Mouse (Mus musculus) limb, embryonic 12.5 days (tissue): Measurements from ENCODE around the gene Cd81. TPM values are rescaled to one million over a fixed set of nuclear protein-coding genes. Genes with fewer than 3 reads are reported as not detected.

ENCODE experiments used
- ATAC-seq: fragments of 200-750 bp; cut with Nextera tagmentation; 2 replicates; pipeline ENCODE4 v1.8.0; 2017; ENCODE audit warnings: low read depth, moderate TSS enrichment; ENCODE audit not compliant: insufficient number of reproducible peaks, insufficient read depth, low FRiP score, low TSS enrichment
- H3K27ac ChIP-seq: fragments of 300-500 bp; sonication (generic); 2 replicates; pipeline ENCODE4 v1.5.1; 2016; ENCODE audit warnings: mild to moderate bottlenecking, moderate library complexity
- H3K27me3 ChIP-seq: fragments of 300-500 bp; sonication (generic); 2 replicates; pipeline ENCODE4 v1.6.1; 2016; ENCODE audit warnings: mild to moderate bottlenecking, moderate library complexity
- H3K36me3 ChIP-seq: fragments of 300-500 bp; sonication (generic); 2 replicates; pipeline ENCODE4 v1.6.1; 2016; ENCODE audit warnings: mild to moderate bottlenecking, moderate library complexity
- H3K4me1 ChIP-seq: fragments of 300-500 bp; sonication (generic); replicated peaks from 2 replicates; pipeline ENCODE4 v1.6.1; 2016
- H3K4me2 ChIP-seq: fragments of 300-500 bp; sonication (generic); 2 replicates; pipeline ENCODE4 v1.6.1; 2016; ENCODE audit warnings: mild to moderate bottlenecking, moderate library complexity
- H3K4me3 ChIP-seq: fragments of 300-500 bp; sonication (generic); replicated peaks from 2 replicates; pipeline ENCODE4 v1.5.1; 2016; ENCODE audit warnings: mild to moderate bottlenecking
- H3K9ac ChIP-seq: fragments of 300-500 bp; sonication (generic); replicated peaks from 2 replicates; pipeline ENCODE4 v1.6.1; 2016; ENCODE audit warnings: mild to moderate bottlenecking, moderate library complexity
- H3K9me3 ChIP-seq: fragments of 300-500 bp; sonication (generic); 2 replicates; pipeline ENCODE4 v1.6.1; 2016; ENCODE audit warnings: mild to moderate bottlenecking, moderate library complexity
- WGBS: fragments of 180-500 bp; shearing (Covaris S2); methylation state at CpG from one replicate; pipeline ENCODE4 v1.1.7; 2016; 5-methylcytosine and 5-hydroxymethylcytosine counted together
- polyA plus RNA-seq: library from polyadenylated mRNA; unstranded; fragments of >200 nt; fragmentation: Nextera tagmentation; extraction: Ambion mirVana; gene quantifications from 2 replicates; pipeline ENCODE4 v1.2.1, GENCODE M21; 2016

The Cd81 gene
- polyA plus RNA-seq, 1 experiment from 2014 or later: 331 TPM

DNA sequence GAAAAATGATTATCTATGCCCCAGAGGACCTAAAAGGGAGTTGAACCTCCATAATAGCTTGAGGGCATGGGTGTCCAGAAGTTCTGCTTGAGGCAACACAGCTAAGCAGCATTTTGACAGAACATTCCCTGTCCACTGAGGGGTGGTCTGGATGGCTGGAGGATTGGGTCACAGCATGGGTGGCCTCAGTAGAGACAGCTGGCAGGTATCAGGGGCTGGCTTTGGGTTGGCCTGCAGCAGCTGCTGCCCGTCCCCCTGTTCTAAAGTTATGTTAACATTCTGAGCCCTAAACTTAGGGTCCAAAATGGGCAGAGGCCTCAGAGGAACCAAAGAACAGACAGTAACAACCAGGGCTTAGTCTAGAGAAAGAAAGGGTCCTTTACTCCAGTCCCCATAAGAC lies 41.3 kb upstream of the Cd81 start:
- ATAC-seq: no peak

DNA sequence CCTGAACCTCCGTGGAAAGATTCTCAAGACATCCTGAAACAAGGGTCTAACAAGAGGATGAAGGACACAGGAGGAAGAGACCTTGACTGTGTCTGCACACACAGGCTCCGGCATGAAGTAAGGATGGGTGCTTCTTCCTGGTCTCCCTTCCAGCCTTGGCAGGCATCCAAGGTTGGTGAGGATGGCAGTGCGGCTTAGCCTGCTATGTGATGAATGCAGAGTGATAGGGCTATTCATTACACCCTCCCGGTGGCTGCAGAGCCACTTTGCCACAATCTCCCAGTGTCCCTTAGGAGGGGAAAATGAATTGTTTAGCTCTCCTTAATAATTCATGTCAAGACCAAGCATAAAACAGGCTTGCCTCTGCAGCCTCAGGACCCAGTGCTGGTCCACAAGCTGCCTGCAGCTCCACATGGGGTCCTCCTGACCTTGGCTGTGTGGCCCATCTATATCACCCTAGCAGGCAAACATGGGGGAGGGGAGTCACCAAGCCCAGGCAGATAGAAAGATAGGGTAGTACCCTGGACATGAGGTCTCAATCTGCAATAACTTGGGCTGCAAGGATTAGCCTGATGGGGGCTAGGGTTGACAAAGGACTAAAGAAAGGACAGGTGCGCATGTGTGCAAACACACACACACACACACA lies 40.2 kb upstream of the Cd81 start:
- H3K27ac ChIP-seq: no peak overlapping the region
- H3K9ac ChIP-seq: no peak overlapping the region
- no peaks in the 10 kb centered on the region for H3K27me3 ChIP-seq
- 85% methylated on average over 5 of the region's 5 CpGs for WGBS
- no peak for ATAC-seq
- no peaks in the 10 kb centered on the region for H3K36me3 ChIP-seq
- H3K4me2 ChIP-seq: no peak overlapping the region
- no peak overlapping the region for H3K4me3 ChIP-seq
- no peaks in the 10 kb centered on the region for H3K9me3 ChIP-seq
- peaks cover 58% of the 10 kb centered on the region for H3K4me1 ChIP-seq

More for the DNA sequence above, 41.3 kb upstream of the Cd81 start:
- WGBS: 75% methylated on average over 1 of the region's 1 CpGs
- Histone ChIP-seq H3K4me3 (no peak overlapping the region), H3K9ac (no peak overlapping the region), H3K4me1 (peaks cover 58% of the 10 kb centered on the region), H3K4me2 (no peak overlapping the region), H3K9me3 (no peaks in the 10 kb centered on the region), H3K36me3 (no peaks in the 10 kb centered on the region), H3K27ac (peak overlapping the region; percentile 97; the same call in 1 of the 2 replicates), H3K27me3 (no peaks in the 10 kb centered on the region)

DNA sequence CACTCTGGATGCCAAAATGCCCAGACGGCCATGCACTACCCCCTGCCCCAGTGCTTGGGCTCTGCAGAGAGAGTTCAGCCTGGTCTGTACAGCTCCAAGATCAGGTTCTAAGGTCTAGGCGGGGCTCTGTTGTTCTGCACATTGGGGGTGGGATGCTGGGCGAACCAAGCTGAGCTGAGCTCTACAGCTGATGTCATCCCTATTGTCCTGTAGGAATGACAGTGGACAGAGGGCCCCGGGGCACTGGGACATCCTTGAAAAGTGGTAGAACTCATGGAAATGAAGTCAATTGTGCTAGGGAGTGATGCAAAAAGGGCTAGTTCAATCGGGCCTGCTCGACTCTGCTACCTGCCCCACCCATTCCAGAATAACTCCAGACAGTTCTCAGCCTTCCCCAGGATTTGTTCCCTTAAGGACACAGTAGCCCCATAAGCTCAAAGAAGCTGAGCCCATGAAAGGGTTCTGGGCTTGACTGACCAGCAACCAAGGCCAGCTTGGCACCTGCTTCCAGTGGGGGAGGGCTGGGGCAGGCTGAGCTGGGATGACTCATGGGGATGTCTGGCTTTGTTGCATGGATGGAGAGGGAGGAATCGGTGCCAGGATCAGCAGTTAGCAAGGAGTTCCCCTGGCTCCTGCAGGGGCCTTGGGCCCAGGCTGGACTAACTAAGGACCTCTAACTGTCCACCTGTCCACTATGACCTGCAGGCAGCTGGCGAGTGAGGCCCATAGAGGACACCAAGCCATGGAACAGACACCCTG lies 38.9 kb upstream of the Cd81 start:
- H3K9ac ChIP-seq: no peak overlapping the region
- ATAC-seq: no peak
- peaks cover 46% of the 10 kb centered on the region for H3K4me1 ChIP-seq
- no peaks in the 10 kb centered on the region for H3K27me3 ChIP-seq
- H3K4me3 ChIP-seq: no peak overlapping the region
- no peak overlapping the region for H3K4me2 ChIP-seq
- 76% methylated on average over 8 of the region's 8 CpGs for WGBS
- H3K27ac ChIP-seq: no peak overlapping the region; the same call in 1 of the 2 replicates
- no peaks in the 10 kb centered on the region for H3K36me3 ChIP-seq
- no peaks in the 10 kb centered on the region for H3K9me3 ChIP-seq

DNA sequence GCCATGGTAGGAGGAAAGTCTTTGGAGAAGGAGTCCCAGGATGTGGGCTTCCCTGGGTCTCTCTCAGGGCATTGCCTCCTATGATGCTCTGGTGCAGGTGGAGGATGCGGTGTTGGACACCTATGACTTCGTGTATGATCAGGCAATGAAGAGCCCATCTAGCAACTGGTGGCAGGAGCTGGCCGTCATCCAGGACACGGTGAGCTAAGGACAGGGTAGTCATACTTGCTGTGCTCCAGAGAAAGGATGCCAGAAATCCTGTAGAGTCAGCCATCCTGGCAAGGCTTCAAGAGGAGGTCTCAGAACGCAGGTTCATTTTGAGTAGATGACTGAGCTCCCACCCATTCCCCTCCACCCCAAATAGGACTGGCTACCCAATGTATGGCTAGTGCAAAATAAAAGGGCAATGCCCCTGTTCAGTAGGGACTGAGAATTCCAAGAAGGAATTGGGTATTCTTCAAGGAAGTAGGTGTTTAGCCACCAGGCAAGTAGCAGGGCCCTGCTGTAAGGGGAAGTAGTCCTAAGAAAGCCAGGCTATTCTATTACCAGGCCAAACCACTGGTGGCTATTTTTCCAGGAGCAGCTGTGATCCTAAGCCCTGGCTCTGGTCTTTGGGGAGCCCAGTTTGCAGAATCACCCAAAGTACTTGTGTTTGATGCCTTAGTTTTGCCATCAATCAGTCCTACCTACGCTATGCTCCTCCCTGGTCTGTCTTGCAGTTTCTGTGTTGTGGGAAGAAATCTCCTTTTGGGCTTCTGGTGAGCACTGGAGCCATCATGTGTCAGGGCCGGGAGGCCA lies 37.5 kb upstream of the Cd81 start:
- no peak overlapping the region for H3K27ac ChIP-seq
- H3K4me1 ChIP-seq: peaks cover 34% of the 10 kb centered on the region
- no peaks in the 10 kb centered on the region for H3K9me3 ChIP-seq
- H3K27me3 ChIP-seq: no peaks in the 10 kb centered on the region
- H3K9ac ChIP-seq: no peak overlapping the region
- no peaks in the 10 kb centered on the region for H3K36me3 ChIP-seq
- no peak for ATAC-seq
- no peak overlapping the region for H3K4me2 ChIP-seq
- 80% methylated on average over 7 of the region's 7 CpGs for WGBS
- no peak overlapping the region for H3K4me3 ChIP-seq

DNA sequence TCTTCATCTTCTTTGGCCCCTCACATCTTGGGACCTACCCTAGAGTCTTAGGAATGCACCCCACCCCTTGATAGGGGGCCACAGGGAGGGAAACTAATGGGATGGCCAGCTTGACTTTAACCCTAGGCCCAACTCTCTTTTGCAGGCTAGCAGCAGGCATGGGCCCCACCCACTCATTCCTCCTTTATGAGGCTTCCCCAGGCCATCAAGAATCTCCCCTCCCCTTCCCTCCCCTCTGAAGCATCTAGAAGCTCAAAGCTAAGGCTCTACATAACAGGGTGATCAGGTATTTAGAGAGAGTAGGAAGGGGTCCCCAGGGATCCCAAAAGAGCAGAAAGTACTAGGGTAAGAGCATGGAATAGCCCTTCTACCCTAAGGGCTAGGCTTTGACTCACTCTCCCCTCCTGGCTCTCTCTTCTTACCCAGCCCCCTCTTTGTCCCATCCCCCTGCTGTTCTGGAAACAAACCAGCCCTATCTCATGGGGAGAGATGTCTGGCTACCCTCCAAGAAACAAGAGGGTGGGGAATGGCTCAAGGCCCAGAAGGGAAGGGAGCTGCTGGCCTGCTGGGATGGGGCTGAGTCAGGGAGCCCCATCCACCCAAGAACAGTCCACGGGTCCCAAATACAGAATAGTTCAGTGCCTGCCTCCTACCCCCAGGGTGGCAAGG lies 36.6 kb upstream of the Cd81 start:
- no peak overlapping the region for H3K4me2 ChIP-seq
- H3K27ac ChIP-seq: no peak overlapping the region
- no peaks in the 10 kb centered on the region for H3K27me3 ChIP-seq
- H3K9ac ChIP-seq: no peak overlapping the region
- H3K9me3 ChIP-seq: no peaks in the 10 kb centered on the region
- no peak overlapping the region for H3K4me3 ChIP-seq
- WGBS: 21% methylated on average over 1 of the region's 1 CpGs
- H3K36me3 ChIP-seq: no peaks in the 10 kb centered on the region
- ATAC-seq: no peak
- peaks cover 27% of the 10 kb centered on the region for H3K4me1 ChIP-seq

DNA sequence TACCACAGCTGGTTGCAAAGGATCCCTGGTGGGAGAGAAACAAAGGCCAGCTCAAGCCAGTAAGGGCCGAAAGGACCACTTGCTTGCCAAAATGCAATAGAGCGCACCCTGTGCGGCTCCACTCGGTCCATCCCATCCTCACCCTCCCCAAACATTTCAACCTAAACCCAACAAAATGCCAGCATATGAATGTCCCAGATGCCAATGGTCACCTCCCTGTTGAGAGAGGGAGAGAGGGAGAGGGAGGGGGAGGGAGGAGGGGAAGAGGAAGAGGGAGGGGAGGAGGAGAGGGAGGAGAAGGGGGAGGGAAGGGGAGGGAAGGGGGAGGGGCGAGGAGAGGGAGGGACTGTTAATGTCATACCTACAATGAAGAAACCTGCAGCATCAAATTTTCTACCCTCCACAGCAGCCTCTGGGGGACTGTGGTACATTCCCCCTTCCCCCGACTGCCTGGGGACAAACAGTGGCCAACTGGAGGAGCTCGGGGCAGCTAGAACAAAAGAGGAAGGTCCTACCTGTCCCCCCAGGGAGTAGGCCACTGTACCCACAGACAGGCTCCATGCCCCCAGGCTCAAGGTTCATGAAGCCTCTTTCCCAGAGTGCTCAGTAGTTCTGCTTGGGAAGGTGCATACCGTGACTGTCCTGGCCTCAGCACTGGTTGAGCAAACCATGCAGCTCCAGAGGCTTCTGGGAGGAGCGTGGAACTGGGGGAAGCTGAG lies 36.0 kb upstream of the Cd81 start:
- no peaks in the 10 kb centered on the region for H3K36me3 ChIP-seq
- H3K9ac ChIP-seq: no peak overlapping the region
- no peaks in the 10 kb centered on the region for H3K9me3 ChIP-seq
- 62% methylated on average over 9 of the region's 9 CpGs for WGBS
- H3K27ac ChIP-seq: no peak overlapping the region
- no peaks in the 10 kb centered on the region for H3K27me3 ChIP-seq
- ATAC-seq: no peak
- H3K4me1 ChIP-seq: peaks cover 24% of the 10 kb centered on the region
- no peak overlapping the region for H3K4me2 ChIP-seq
- H3K4me3 ChIP-seq: no peak overlapping the region

DNA sequence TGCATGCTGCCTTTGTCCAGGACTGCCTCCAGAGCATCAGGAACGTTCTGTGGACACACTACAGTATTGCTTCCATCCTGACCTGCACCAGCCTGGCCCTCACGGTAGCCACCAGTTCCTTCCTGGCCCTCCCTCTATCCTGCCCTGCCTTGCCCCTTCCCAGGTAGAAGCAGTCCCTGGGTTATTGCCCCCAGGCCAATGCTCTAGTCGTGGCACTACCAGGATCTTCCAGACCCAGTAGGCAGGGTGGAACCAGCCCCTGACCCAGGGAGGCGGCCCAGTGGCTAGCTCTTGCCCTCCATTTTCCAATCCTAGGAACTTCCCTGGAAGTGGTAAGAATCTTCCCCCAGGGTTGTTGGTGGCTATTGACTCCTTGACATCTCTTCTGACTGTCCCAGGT lies 35.4 kb upstream of the Cd81 start:
- Histone ChIP-seq H3K4me2 (no peak overlapping the region), H3K4me3 (no peak overlapping the region), H3K9ac (no peak overlapping the region), H3K27me3 (no peaks in the 10 kb centered on the region), H3K36me3 (no peaks in the 10 kb centered on the region), H3K27ac (no peak overlapping the region), H3K9me3 (no peaks in the 10 kb centered on the region), H3K4me1 (peaks cover 23% of the 10 kb centered on the region)
- no peak for ATAC-seq
- WGBS: 79% methylated on average over 4 of the region's 4 CpGs

DNA sequence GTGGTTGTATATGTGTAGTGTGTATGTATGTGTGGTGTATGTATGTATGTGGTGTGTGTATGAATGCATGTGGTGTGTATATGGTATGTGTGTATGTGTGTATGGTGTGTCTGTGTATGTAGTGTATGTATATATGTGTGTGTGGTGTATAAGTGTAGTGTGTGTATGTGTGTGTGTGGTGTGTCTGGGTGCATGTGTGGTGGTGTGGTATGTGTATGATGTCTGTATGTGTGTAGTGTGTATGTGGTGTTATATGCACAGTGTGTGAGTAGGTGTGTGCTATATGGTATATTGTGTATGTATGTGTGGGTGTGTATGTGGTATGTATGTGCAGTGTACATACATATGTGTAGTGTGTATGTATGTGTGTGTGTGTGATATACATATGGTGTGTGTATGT lies 32.5 kb upstream of the Cd81 start:
- Histone ChIP-seq H3K4me1 (peaks cover 19% of the 10 kb centered on the region), H3K4me3 (no peak overlapping the region), H3K36me3 (0 out of 2 replicates have a peak, but pooled peaks cover 2% of the 10 kb centered on the region), H3K4me2 (no peak overlapping the region), H3K9ac (no peak overlapping the region), H3K27ac (no peak overlapping the region), H3K9me3 (no peaks in the 10 kb centered on the region), H3K27me3 (no peaks in the 10 kb centered on the region)
- no peak for ATAC-seq

DNA sequence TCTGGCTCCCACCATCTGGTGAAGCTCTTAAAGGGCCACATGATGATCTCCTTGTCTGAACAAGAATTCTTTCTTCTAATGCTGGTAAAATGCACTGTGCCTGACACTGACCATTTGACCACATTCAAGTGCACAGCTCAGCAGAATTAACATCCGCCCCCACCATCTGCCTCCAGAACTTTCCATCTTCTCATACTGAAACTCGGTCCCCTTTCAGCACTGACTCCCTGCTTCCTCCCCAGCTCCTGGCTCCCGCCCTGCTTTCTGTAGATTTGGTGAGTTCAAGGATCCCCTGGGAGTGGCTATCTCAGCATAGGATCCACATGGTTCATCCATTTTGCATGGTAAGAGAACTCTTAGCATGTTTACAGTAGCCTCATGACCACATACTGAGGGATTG lies 31.8 kb upstream of the Cd81 start:
- no peak overlapping the region for H3K4me2 ChIP-seq
- no peak for ATAC-seq
- 75% methylated on average over 3 of the region's 3 CpGs for WGBS
- H3K4me3 ChIP-seq: no peak overlapping the region
- H3K9ac ChIP-seq: no peak overlapping the region
- H3K4me1 ChIP-seq: peaks cover 13% of the 10 kb centered on the region
- no peaks in the 10 kb centered on the region for H3K9me3 ChIP-seq
- H3K36me3 ChIP-seq: 0 out of 2 replicates have a peak, but pooled peaks cover 7% of the 10 kb centered on the region
- H3K27ac ChIP-seq: no peak overlapping the region
- no peaks in the 10 kb centered on the region for H3K27me3 ChIP-seq

DNA sequence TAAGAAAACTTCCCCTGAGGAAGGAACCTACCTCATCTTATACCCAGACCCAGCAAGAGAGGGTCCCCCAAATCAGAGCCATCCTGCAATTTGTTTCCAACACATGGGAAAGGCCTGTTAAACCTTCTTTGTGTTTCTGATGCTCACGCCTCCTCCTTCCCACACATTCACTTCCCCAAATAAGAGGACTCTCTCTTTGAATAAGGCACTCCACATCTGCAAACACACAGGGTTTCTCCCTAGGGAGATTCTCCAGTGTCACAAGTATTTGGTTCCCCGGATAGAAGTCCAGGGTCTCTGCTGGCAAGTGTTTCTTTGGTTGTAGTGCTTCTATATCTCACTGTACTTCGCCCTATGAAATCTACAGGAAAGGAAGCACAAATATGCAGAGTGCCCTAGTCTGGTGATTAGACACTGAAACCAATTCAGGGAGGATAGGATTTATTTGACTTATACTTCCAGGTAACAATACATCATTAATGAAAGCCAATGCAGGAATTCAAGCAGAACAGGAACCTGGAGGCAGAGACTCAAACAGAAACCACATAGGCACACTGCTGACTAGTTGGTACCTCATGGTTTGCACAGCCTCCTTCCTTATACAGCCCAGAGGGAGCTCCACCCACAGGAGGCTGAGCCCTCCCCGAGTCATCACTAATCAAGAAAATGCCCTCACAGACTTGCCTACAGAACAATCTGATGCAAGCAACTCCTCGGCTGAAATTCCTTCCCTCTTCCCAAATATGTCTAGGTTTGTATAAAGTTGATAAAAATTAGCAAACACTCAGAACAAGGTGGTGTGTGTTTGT lies 31.0 kb upstream of the Cd81 start:
- H3K4me2 ChIP-seq: no peak overlapping the region
- no peaks in the 10 kb centered on the region for H3K27me3 ChIP-seq
- no peak overlapping the region for H3K9ac ChIP-seq
- no peak for ATAC-seq
- 0 out of 2 replicates have a peak, but pooled peaks cover 7% of the 10 kb centered on the region for H3K36me3 ChIP-seq
- H3K9me3 ChIP-seq: no peaks in the 10 kb centered on the region
- H3K4me1 ChIP-seq: 0 out of 2 replicates have a peak, but pooled peaks cover 5% of the 10 kb centered on the region
- WGBS: 64% methylated on average over 5 of the region's 5 CpGs
- H3K27ac ChIP-seq: no peak overlapping the region
- no peak overlapping the region for H3K4me3 ChIP-seq
